Mouse (Mus musculus): Measurements from ENCODE around the gene Mpv17l2. TPM values are rescaled to one million over a fixed set of nuclear protein-coding genes. Genes with fewer than 3 reads are reported as not detected.

The Mpv17l2 gene
- polyA plus RNA-seq, 1 experiment = 33.7 TPM

GRCm38 (mm10) chr8:70769359-70769758, 8.6 kb upstream of the Mpv17l2 start:
- Histone ChIP-seq H3K4me1 (ENCODE audit: control insufficient read depth, insufficient read depth, low read length) (peaks cover 27% of the 10 kb centered on the region), H3K27ac (ENCODE audit: insufficient read depth, low read depth, low read length) (peak overlapping the region; percentile 50), H3K4me3 (ENCODE audit: insufficient read depth, low read length) (no peak overlapping the region)
- TF ChIP-seq POLR2A (IDR thresholded peaks at IDR 0.05; ENCODE audit: borderline replicate concordance, low read depth, low read length) (no peak), CTCF (IDR thresholded peaks at IDR 0.05; ENCODE audit: low read depth, low read length) (peak; percentile 93)

- no peak for TF ChIP-seq CTCF (IDR thresholded peaks at IDR 0.05; ENCODE audit: low read depth, low read length)
- TF ChIP-seq POLR2A (IDR thresholded peaks at IDR 0.05; ENCODE audit: borderline replicate concordance, low read depth, low read length) = no peak
- peaks cover 27% of the 10 kb centered on the region for H3K4me1 ChIP-seq (ENCODE audit: control insufficient read depth, insufficient read depth, low read length)
- peak overlapping the region; percentile 50 for H3K27ac ChIP-seq (ENCODE audit: insufficient read depth, low read depth, low read length)
- no peak overlapping the region for H3K4me3 ChIP-seq (ENCODE audit: insufficient read depth, low read length)
Measured at GRCm38 (mm10) chr8:70768956-70769355, 8.2 kb upstream of the Mpv17l2 start.

GRCm38 (mm10) chr8:70768231-70768776, 7.6 kb upstream of the Mpv17l2 start:
- Histone ChIP-seq H3K27ac (ENCODE audit: insufficient read depth, low read depth, low read length) (peak overlapping the region; percentile 76), H3K4me3 (ENCODE audit: insufficient read depth, low read length) (no peak overlapping the region), H3K4me1 (ENCODE audit: control insufficient read depth, insufficient read depth, low read length) (peaks cover 27% of the 10 kb centered on the region)
- TF ChIP-seq POLR2A (IDR thresholded peaks at IDR 0.05; ENCODE audit: borderline replicate concordance, low read depth, low read length) = no peak
- no peak for TF ChIP-seq CTCF (IDR thresholded peaks at IDR 0.05; ENCODE audit: low read depth, low read length)

GRCm38 (mm10) chr8:70767503-70767902, 6.8 kb upstream of the Mpv17l2 start:
- H3K4me1 ChIP-seq (ENCODE audit: control insufficient read depth, insufficient read depth, low read length) = peaks cover 28% of the 10 kb centered on the region

GRCm38 (mm10) chr8:70766571-70767440, 6.1 kb upstream of the Mpv17l2 start:
- TF ChIP-seq POLR2A (IDR thresholded peaks at IDR 0.05; ENCODE audit: borderline replicate concordance, low read depth, low read length) = peak; percentile 58; the same call in 1 of the 2 replicates
- TF ChIP-seq CTCF (IDR thresholded peaks at IDR 0.05; ENCODE audit: low read depth, low read length) = no peak
- Histone ChIP-seq H3K27ac (ENCODE audit: insufficient read depth, low read depth, low read length) (peak overlapping the region; percentile 76), H3K4me3 (ENCODE audit: insufficient read depth, low read length) (peak overlapping the region; percentile 67), H3K4me1 (ENCODE audit: control insufficient read depth, insufficient read depth, low read length) (peaks cover 35% of the 10 kb centered on the region)

More at GRCm38 (mm10) chr8:70767503-70767902, 6.8 kb upstream of the Mpv17l2 start:
- H3K27ac ChIP-seq (ENCODE audit: insufficient read depth, low read depth, low read length) = peak overlapping the region; percentile 76
- no peak overlapping the region for H3K4me3 ChIP-seq (ENCODE audit: insufficient read depth, low read length)
- TF ChIP-seq POLR2A (IDR thresholded peaks at IDR 0.05; ENCODE audit: borderline replicate concordance, low read depth, low read length) (no peak), CTCF (IDR thresholded peaks at IDR 0.05; ENCODE audit: low read depth, low read length) (no peak)

GRCm38 (mm10) chr8:70765838-70766570, 5.3 kb upstream of the Mpv17l2 start:
- H3K27ac ChIP-seq (ENCODE audit: insufficient read depth, low read depth, low read length) = peak overlapping the region; percentile 76
- peaks cover 42% of the 10 kb centered on the region for H3K4me1 ChIP-seq (ENCODE audit: control insufficient read depth, insufficient read depth, low read length)
- TF ChIP-seq CTCF (IDR thresholded peaks at IDR 0.05; ENCODE audit: low read depth, low read length) (no peak; the same call in 1 of the 2 replicates), POLR2A (IDR thresholded peaks at IDR 0.05; ENCODE audit: borderline replicate concordance, low read depth, low read length) (no peak)
- peak overlapping the region; percentile 67 for H3K4me3 ChIP-seq (ENCODE audit: insufficient read depth, low read length)

- Histone ChIP-seq H3K4me1 (ENCODE audit: control insufficient read depth, insufficient read depth, low read length) (peaks cover 42% of the 10 kb centered on the region), H3K4me3 (ENCODE audit: insufficient read depth, low read length) (peak overlapping the region; percentile 67), H3K27ac (ENCODE audit: insufficient read depth, low read depth, low read length) (peak overlapping the region; percentile 76)
- TF ChIP-seq POLR2A (IDR thresholded peaks at IDR 0.05; ENCODE audit: borderline replicate concordance, low read depth, low read length) (no peak), CTCF (IDR thresholded peaks at IDR 0.05; ENCODE audit: low read depth, low read length) (no peak)
Measured at GRCm38 (mm10) chr8:70765329-70765728, 4.6 kb upstream of the Mpv17l2 start.

- Histone ChIP-seq H3K4me1 (ENCODE audit: control insufficient read depth, insufficient read depth, low read length) (peaks cover 45% of the 10 kb centered on the region), H3K4me3 (ENCODE audit: insufficient read depth, low read length) (peak overlapping the region; percentile 67), H3K27ac (ENCODE audit: insufficient read depth, low read depth, low read length) (no peak overlapping the region)
- TF ChIP-seq CTCF (IDR thresholded peaks at IDR 0.05; ENCODE audit: low read depth, low read length) (no peak), POLR2A (IDR thresholded peaks at IDR 0.05; ENCODE audit: borderline replicate concordance, low read depth, low read length) (no peak)
Measured at GRCm38 (mm10) chr8:70764676-70765075, 3.9 kb upstream of the Mpv17l2 start.

GRCm38 (mm10) chr8:70764026-70764425, 3.3 kb upstream of the Mpv17l2 start:
- Histone ChIP-seq H3K4me3 (ENCODE audit: insufficient read depth, low read length) (no peak overlapping the region), H3K27ac (ENCODE audit: insufficient read depth, low read depth, low read length) (no peak overlapping the region), H3K4me1 (ENCODE audit: control insufficient read depth, insufficient read depth, low read length) (peaks cover 47% of the 10 kb centered on the region)
- TF ChIP-seq POLR2A (IDR thresholded peaks at IDR 0.05; ENCODE audit: borderline replicate concordance, low read depth, low read length) (no peak), CTCF (IDR thresholded peaks at IDR 0.05; ENCODE audit: low read depth, low read length) (no peak)
